8 mouse cellular contexts compared by ENCODE assay signal in the genomic region with DNA sequence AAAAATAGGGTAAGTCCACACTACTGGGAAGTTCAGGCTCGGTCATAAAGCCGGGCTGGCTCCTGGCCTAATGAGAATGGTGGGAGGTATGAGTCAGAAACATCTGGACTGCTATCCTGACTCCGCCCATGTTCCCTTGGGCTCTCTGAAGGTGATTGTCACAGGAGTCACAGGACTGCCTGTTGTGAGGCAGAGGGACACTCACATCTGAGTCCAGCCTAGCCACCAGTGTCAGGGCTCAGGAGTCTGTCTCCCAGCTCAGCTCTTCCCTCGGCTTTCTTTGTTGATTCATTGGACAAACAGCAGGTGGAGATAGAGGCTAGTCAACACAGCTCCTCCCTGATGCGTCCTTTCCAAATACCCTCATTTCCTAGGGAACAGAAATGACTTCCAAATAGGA. TPM values are rescaled to one million over a fixed set of nuclear protein-coding genes. Genes with fewer than 3 reads are reported as not detected.
DNase-seq lines count a peak whose midpoint lies in the region; TF ChIP-seq lines count a peak whose summit lies in the region.

No protein-coding gene starts in this region.

- peak; percentile 53 for TF ChIP-seq RAD21 in CH12.LX (IDR thresholded peaks at IDR 0.05; ENCODE audit: low read depth, low read length)

- H3K4me2 ChIP-seq in CH12.LX (ENCODE audit: insufficient read depth, low read depth, poor library complexity, severe bottlenecking): no peak overlapping the region

- no peak for TF ChIP-seq EP300 in CH12.LX (IDR thresholded peaks at IDR 0.05; ENCODE audit: low read length)

- no peaks in the 10 kb centered on the region for H3K79me2 ChIP-seq in CH12.LX (replicated peaks; ENCODE audit: control insufficient read depth, extremely low read depth, insufficient read depth, poor library complexity, severe bottlenecking)

- no peaks in the 10 kb centered on the region for H3K36me3 ChIP-seq in CH12.LX (replicated peaks in 1 of 2; ENCODE audit: control insufficient read depth in 1 of 2, insufficient read depth in 1 of 2, low read length in 1 of 2)
- no peaks in the 10 kb centered on the region for H3K36me3 ChIP-seq in thymus, adult 2 months (ENCODE audit: control insufficient read depth, insufficient read depth, low read length)

- in situ Hi-C loops in CH12.LX (cut with MboI; ENCODE audit: low pct_ligation_motif_present, low pct_unique_long_range_greater_than_20kb, low sequenced_read_pairs): loop anchor here (10.0 kb wide), 1 partner anchor 473 kb away; a partner anchor contains a TSS

- no peak overlapping the region for H3K4me3 ChIP-seq in CH12.LX (replicated peaks in 1 of 3; ENCODE audit: low read depth in 2 of 3, low read length in 2 of 3, poor library complexity in 1 of 3)
- H3K4me3 ChIP-seq in cortical plate, adult 2 months (ENCODE audit: insufficient read depth, low read length): no peak overlapping the region
- no peak overlapping the region for H3K4me3 ChIP-seq in thymus, adult 2 months (ENCODE audit: control insufficient read depth, insufficient read depth, low read length)

- H3K9me3 ChIP-seq in CH12.LX (replicated peaks; ENCODE audit: low read length): no peaks in the 10 kb centered on the region

- no peak for TF ChIP-seq POLR2A in CH12.LX (IDR thresholded peaks at IDR 0.05; ENCODE audit: low read depth, low read length)
- TF ChIP-seq POLR2A in cortical plate, adult 2 months (IDR thresholded peaks at IDR 0.05; ENCODE audit: extremely low read depth, insufficient read depth, low read length): no peak
- no peak for TF ChIP-seq POLR2A in thymus, adult 2 months (IDR thresholded peaks at IDR 0.05; ENCODE audit: control insufficient read depth, extremely low read depth, insufficient read depth, low read length, poor library complexity)

- peak; percentile 10 to 36 for DNase-seq in gastrocnemius, adult 8-10 months (ENCODE audit: low spot score in 2 of 2)
- no peak for DNase-seq in gastrocnemius, postnatal 10 days
- DNase-seq in CH12.LX (ENCODE audit: extremely low read depth): no peak
- peak; percentile 38 for DNase-seq in kidney, postnatal 10 days
- no peak for DNase-seq in frontal cortex, postnatal 10 days (ENCODE audit: low spot score in 2 of 2)
- no peak for DNase-seq in thymus, adult 2 months
- no peak for DNase-seq in layer of hippocampus, adult 9-10 months (ENCODE audit: low spot score)

- H3K4me1 ChIP-seq in CH12.LX (ENCODE audit: control insufficient read depth in 1 of 2, insufficient read depth in 2 of 2): peaks cover 25 to 69% of the 10 kb centered on the region in 2 experiments
- peaks cover 5% of the 10 kb centered on the region for H3K4me1 ChIP-seq in cortical plate, adult 2 months (ENCODE audit: control insufficient read depth, insufficient read depth, low read length)
- peaks cover 15% of the 10 kb centered on the region for H3K4me1 ChIP-seq in thymus, adult 2 months (replicated peaks; ENCODE audit: control insufficient read depth, insufficient read depth, low read length)

- no peak overlapping the region for H3K9ac ChIP-seq in CH12.LX (ENCODE audit: insufficient read depth, low read depth)

- dilution Hi-C loops in CH12.LX (cut with MboI; ENCODE audit: extremely low pct_ligation_motif_present, extremely low pct_unique_long_range_greater_than_20kb, low sequenced_read_pairs): no loop called here

- 89% methylated on average over 5 of the region's 5 CpGs for WGBS in thymus, adult 2 months

- peak in 1 of 2 experiments; percentile 59; a peak in 2 of 4 replicates for TF ChIP-seq CTCF in CH12.LX (conservative IDR thresholded peaks at IDR 0.05 in 1 of 2, IDR thresholded peaks at IDR 0.05 in 1 of 2; ENCODE audit: low read depth in 2 of 2, low read length in 2 of 2)
- TF ChIP-seq CTCF in cortical plate, adult 2 months (IDR thresholded peaks at IDR 0.05; ENCODE audit: extremely low read depth, insufficient read depth, low read length): peak; percentile 37; the same call in 1 of the 2 replicates
- no peak for TF ChIP-seq CTCF in thymus, adult 2 months (IDR thresholded peaks at IDR 0.05; ENCODE audit: borderline replicate concordance, control insufficient read depth, extremely low read depth, insufficient read depth, low read length, poor library complexity)

- H3K27ac ChIP-seq in CH12.LX (ENCODE audit: insufficient read depth, low read depth): no peak overlapping the region
- H3K27ac ChIP-seq in cortical plate, adult 2 months (ENCODE audit: insufficient read depth, low read length): no peak overlapping the region
- H3K27ac ChIP-seq in thymus, adult 2 months (ENCODE audit: control insufficient read depth, insufficient read depth, low read length): no peak overlapping the region

- no peaks in the 10 kb centered on the region for H3K27me3 ChIP-seq in CH12.LX (replicated peaks)
- no peaks in the 10 kb centered on the region for H3K27me3 ChIP-seq in thymus, adult 2 months (ENCODE audit: control insufficient read depth, insufficient read depth, low read length)

TF ChIP-seq in CH12.LX, 34 proteins besides CTCF, POLR2A, EP300 and RAD21:
- TF ChIP-seq RCOR1 (conservative IDR thresholded peaks at IDR 0.05; ENCODE audit: low read depth, low read length) (no peak), MAX (IDR thresholded peaks at IDR 0.05; ENCODE audit: low read length) (no peak), IRF4 (IDR thresholded peaks at IDR 0.05; ENCODE audit: low read depth, low read length) (no peak), ZKSCAN1 (IDR thresholded peaks at IDR 0.05; ENCODE audit: borderline replicate concordance, low read depth, low read length) (no peak), UBTF (IDR thresholded peaks at IDR 0.05; ENCODE audit: low read depth, low read length) (no peak), SIN3A (IDR thresholded peaks at IDR 0.05; ENCODE audit: low read length) (no peak; the same call in 1 of the 2 replicates), TBP (conservative IDR thresholded peaks at IDR 0.05; ENCODE audit: low read depth, low read length) (no peak), TCF12 (IDR thresholded peaks at IDR 0.05; ENCODE audit: low read depth, low read length) (no peak), USF1 (IDR thresholded peaks at IDR 0.05; ENCODE audit: low read depth, low read length) (no peak), SMC3 (IDR thresholded peaks at IDR 0.05; ENCODE audit: low read depth, low read length) (peak; percentile 48), ELF1 (IDR thresholded peaks at IDR 0.05; ENCODE audit: low read depth, low read length) (no peak), GABPA (IDR thresholded peaks at IDR 0.05; ENCODE audit: insufficient replicate concordance, low read depth, low read length) (no peak), KAT2A (IDR thresholded peaks at IDR 0.05; ENCODE audit: insufficient replicate concordance, low read length) (no peak), MAZ (IDR thresholded peaks at IDR 0.05; ENCODE audit: low read depth, low read length) (no peak), ZNF384 (IDR thresholded peaks at IDR 0.05; ENCODE audit: low read depth, low read length) (no peak), CHD2 (IDR thresholded peaks at IDR 0.05; ENCODE audit: low read length) (no peak), JUND (conservative IDR thresholded peaks at IDR 0.05; ENCODE audit: low read depth, low read length) (peak; percentile 58; the same call in 1 of the 2 replicates), POLR2AphosphoS2 (IDR thresholded peaks at IDR 0.05; ENCODE audit: low read depth, low read length) (no peak), BHLHE40 (IDR thresholded peaks at IDR 0.05; ENCODE audit: low read depth, low read length) (peak; percentile 41; the same call in 1 of the 2 replicates), JUN (IDR thresholded peaks at IDR 0.05; ENCODE audit: insufficient read depth, low read depth, low read length) (peak; percentile 25; the same call in 1 of the 2 replicates), MAFK (IDR thresholded peaks at IDR 0.05; ENCODE audit: insufficient replicate concordance, low read length) (no peak), MYC (IDR thresholded peaks at IDR 0.05; ENCODE audit: low read depth, low read length) (no peak), MEF2A (IDR thresholded peaks at IDR 0.05; ENCODE audit: borderline replicate concordance, low read depth, low read length) (no peak), MXI1 (IDR thresholded peaks at IDR 0.05; ENCODE audit: low read depth, low read length) (no peak)

RNA-seq across cellular contexts. Expression of a gene that starts 4.1 kb away (rescaled TPM):
- total RNA-seq in gastrocnemius, adult 8-10 months (2022): under 1 TPM in 3 of 4 experiments, not detected in 1; 0.18 to 0.29 (median 0.27) TPM
- 1 to 10 TPM; 1.9 to 2.3 TPM for total RNA-seq in gastrocnemius, postnatal 10 days (2021)
- total RNA-seq in CH12.LX (2012; rRNA removed) (0.21 and 0.30 TPM in 2 replicates), CH12.LX (2014; rRNA removed) (0.15 TPM in 1 of 2 replicates, not detected in the other)
- 0.14 TPM in 1 of 2 replicates, not detected in the other for polyA plus RNA-seq in CH12.LX (2012; ENCODE audit: insufficient read length, low read depth)
- 0.74 and 0.77 TPM in 2 replicates for polyA plus RNA-seq in cortical plate, adult 2 months (2012; rRNA removed)
- 8.0 and 10.1 TPM in 2 replicates for polyA plus RNA-seq in thymus, adult 2 months (2012; rRNA removed)

RNA-seq across cellular contexts. Expression of a gene that starts 19.7 kb away (rescaled TPM):
- under 1 TPM in 3 of 4 experiments, not detected in 1; 0.07 to 0.13 (median 0.13) TPM for total RNA-seq in gastrocnemius, adult 8-10 months (2022)
- total RNA-seq in gastrocnemius, postnatal 10 days (2021): under 1 TPM; 0.16 to 0.86 TPM
- total RNA-seq in CH12.LX (2012; rRNA removed): 14.4 and 16.3 TPM in 2 replicates
- total RNA-seq in CH12.LX (2014; rRNA removed): 2.4 and 2.6 TPM in 2 replicates
- 3.3 and 3.6 TPM in 2 replicates for polyA plus RNA-seq in CH12.LX (2012; ENCODE audit: insufficient read length, low read depth)
- polyA plus RNA-seq in cortical plate, adult 2 months (2012; rRNA removed): 0.15 and 0.19 TPM in 2 replicates
- 135 and 157 TPM in 2 replicates for polyA plus RNA-seq in thymus, adult 2 months (2012; rRNA removed)

RNA-seq across cellular contexts. Expression of a gene that starts 26.8 kb away (rescaled TPM):
- under 1 TPM; 0.12 to 0.74 (median 0.25) TPM for total RNA-seq in gastrocnemius, adult 8-10 months (2022)
- total RNA-seq in gastrocnemius, postnatal 10 days (2021): 1 to 10 TPM in 1 of 2 experiments, under 1 TPM in 1; 0.59 to 2.1 TPM
- total RNA-seq in CH12.LX (2012; rRNA removed) (15.7 and 19.0 TPM in 2 replicates), CH12.LX (2014; rRNA removed) (18.6 and 26.4 TPM in 2 replicates)
- 18.3 and 20.5 TPM in 2 replicates for polyA plus RNA-seq in CH12.LX (2012; ENCODE audit: insufficient read length, low read depth)
- polyA plus RNA-seq in cortical plate, adult 2 months (2012; rRNA removed): 2.6 and 2.8 TPM in 2 replicates
- polyA plus RNA-seq in thymus, adult 2 months (2012; rRNA removed): 518 and 532 TPM in 2 replicates

RNA-seq across cellular contexts. Expression of a gene that starts 30.8 kb away (rescaled TPM):
- not detected for total RNA-seq in gastrocnemius, adult 8-10 months (2022)
- total RNA-seq in gastrocnemius, postnatal 10 days (2021): not detected
- total RNA-seq in CH12.LX (2012; rRNA removed) (not detected in 2 replicates), CH12.LX (2014; rRNA removed) (not detected in 2 replicates)
- not detected in 2 replicates for polyA plus RNA-seq in CH12.LX (2012; ENCODE audit: insufficient read length, low read depth)
- polyA plus RNA-seq in cortical plate, adult 2 months (2012; rRNA removed): 0.31 TPM in 1 of 2 replicates, not detected in the other
- 0.73 and 1.2 TPM in 2 replicates for polyA plus RNA-seq in thymus, adult 2 months (2012; rRNA removed)

Comparison
In these comparisons a context has a peak if more than half of its experiments do, and no peak if none do; other contexts are left out.
1. DNase-seq: peak in gastrocnemius, adult 8-10 months (2 of 2) and kidney, postnatal 10 days (single experiment); none in gastrocnemius, postnatal 10 days (single experiment), CH12.LX (single experiment), frontal cortex, postnatal 10 days (0 of 2), thymus, adult 2 months (single experiment) and layer of hippocampus, adult 9-10 months (single experiment).
2. RNA of a gene that starts 26.8 kb away (total RNA-seq): 15.7 to 26.4 TPM in CH12.LX; 0.59 to 2.1 TPM in gastrocnemius, postnatal 10 days and 0.12 to 0.74 TPM in gastrocnemius, adult 8-10 months; every median in the first group is over 4 times any median in the second.